Mouse (Mus musculus) myocyte (in vitro differentiated cells): ENCODE results near the gene Fbxl14. TPM values are rescaled to one million over a fixed set of nuclear protein-coding genes. Genes with fewer than 3 reads are reported as not detected.

ENCODE experiments used
- H3K27me3 ChIP-seq: one replicate; pipeline ENCODE4 v1.6.1; 2011; ENCODE audit not compliant: control insufficient read depth, insufficient read depth, insufficient read length
- H3K36me3 ChIP-seq: one replicate; pipeline ENCODE4 v1.6.1; 2011; ENCODE audit not compliant: control insufficient read depth, insufficient read depth
- H3K4me2 ChIP-seq: one replicate; pipeline ENCODE4 v1.6.1; 2011; ENCODE audit warnings: low read depth, control low read depth
- H3K4me3 ChIP-seq: one replicate; pipeline ENCODE4 v1.5.1; 2011; ENCODE audit warnings: mild to moderate bottlenecking, control low read depth, moderate library complexity
- H3K79me2 ChIP-seq: one replicate; pipeline ENCODE4 v1.6.1; 2011; ENCODE audit not compliant: control insufficient read depth, insufficient read depth
- H3ac ChIP-seq: one replicate; pipeline ENCODE4 v1.6.1; 2011; ENCODE audit not compliant: control insufficient read depth, insufficient read length
- CEBPB ChIP-seq: IDR thresholded peaks from 2 replicates; pipeline ENCODE4 v1.6.1; 2011; ENCODE audit warnings: mild to moderate bottlenecking, moderate library complexity; ENCODE audit not compliant: poor library complexity, insufficient read depth, severe bottlenecking
- E2F4 ChIP-seq: IDR thresholded peaks from one replicate; pipeline ENCODE4 v1.6.1; 2011; ENCODE audit warnings: mild to moderate bottlenecking, control low read depth, moderate library complexity; ENCODE audit not compliant: insufficient read depth
- MAX ChIP-seq: IDR thresholded peaks from one replicate; pipeline ENCODE4 v1.6.1; 2011; ENCODE audit warnings: low read depth, mild to moderate bottlenecking, control low read depth
- MYOD1 ChIP-seq, 3 experiments: IDR thresholded peaks; one replicate each; pipeline ENCODE4 v1.6.1; 2011; ENCODE audit warnings: control low read depth in 2 of 3, low read depth in 2 of 3, mild to moderate bottlenecking in 2 of 3, moderate library complexity in 1 of 3; ENCODE audit not compliant: insufficient read length in 2 of 3, control insufficient read depth in 1 of 3
- MYOG ChIP-seq, 3 experiments: IDR thresholded peaks; one replicate each; pipeline ENCODE4 v1.6.1; 2011; ENCODE audit warnings: control low read depth in 2 of 3, low read depth in 2 of 3, mild to moderate bottlenecking in 2 of 3; ENCODE audit not compliant: insufficient read length in 2 of 3, control insufficient read depth in 1 of 3, insufficient read depth in 1 of 3
- POLR2A ChIP-seq: IDR thresholded peaks from one replicate; pipeline ENCODE4 v1.6.1; 2011; ENCODE audit warnings: low read depth, mild to moderate bottlenecking, control low read depth, moderate library complexity; ENCODE audit not compliant: insufficient read length
- POLR2AphosphoS2 ChIP-seq: IDR thresholded peaks from one replicate; pipeline ENCODE4 v1.6.1; 2011; ENCODE audit warnings: low read depth, control low read depth; ENCODE audit not compliant: insufficient read length
- REST ChIP-seq: IDR thresholded peaks from one replicate; pipeline ENCODE4 v1.6.1; 2011; ENCODE audit warnings: mild to moderate bottlenecking, control low read depth, moderate library complexity; ENCODE audit not compliant: insufficient read depth, insufficient read length
- SRF ChIP-seq: IDR thresholded peaks from one replicate; pipeline ENCODE4 v1.6.1; 2011; ENCODE audit warnings: low read depth; ENCODE audit not compliant: control insufficient read depth, insufficient read length
- TCF12 ChIP-seq: IDR thresholded peaks from one replicate; pipeline ENCODE4 v1.6.1; 2011; ENCODE audit warnings: mild to moderate bottlenecking, control low read depth; ENCODE audit not compliant: poor library complexity, insufficient read depth, severe bottlenecking
- TCF3 ChIP-seq: IDR thresholded peaks from one replicate; pipeline ENCODE4 v1.6.1; 2011; ENCODE audit warnings: low read depth, control low read depth; ENCODE audit not compliant: insufficient read length
- USF1 ChIP-seq: IDR thresholded peaks from one replicate; pipeline ENCODE4 v1.6.1; 2011; ENCODE audit warnings: low read depth, mild to moderate bottlenecking, control low read depth, moderate library complexity
- polyA plus RNA-seq: library from polyadenylated mRNA; unstranded; fragments of >200 nt; fragmentation: generic; extraction: Trizol; gene quantifications from one replicate; pipeline ENCODE4 v1.2.1, GENCODE M21; 2012; ENCODE audit warnings: missing spikeins

Fbxl14 gene
- polyA plus RNA-seq, 1 experiment = 13.1 TPM

DNA sequence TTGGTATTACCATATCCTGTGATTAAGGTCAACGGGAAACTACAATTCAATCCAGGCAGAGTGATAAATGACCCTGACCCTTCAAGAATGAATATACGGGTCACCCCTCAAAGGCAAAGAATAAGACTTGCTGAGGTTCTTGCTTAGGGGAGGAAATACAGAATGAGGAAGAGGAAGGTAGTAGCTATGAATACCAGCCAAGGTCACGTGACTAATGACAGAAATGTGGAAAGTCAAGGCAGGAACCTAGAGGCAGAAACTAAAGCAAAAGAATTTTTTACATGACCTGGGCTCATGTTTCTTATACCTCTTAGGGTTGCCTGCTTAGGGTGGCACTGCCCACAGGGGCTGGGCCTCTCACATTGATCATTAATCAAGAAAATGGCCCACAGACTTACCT, 6.8 kb upstream of the Fbxl14 start:
- no peaks in the 10 kb centered on the region for H3K79me2 ChIP-seq
- H3K27me3 ChIP-seq = peaks cover 4% of the 10 kb centered on the region
- H3K4me3 ChIP-seq = no peak overlapping the region
- H3K36me3 ChIP-seq = no peaks in the 10 kb centered on the region
- H3K4me2 ChIP-seq = no peak overlapping the region
- H3ac ChIP-seq = no peak overlapping the region
- TF ChIP-seq MYOD1 (IDR thresholded peaks at IDR 0.05; ENCODE audit: control insufficient read depth in 1 of 3, insufficient read length in 2 of 3, low read depth in 2 of 3) (no peak), SRF (no peak), TCF12 (no peak), CEBPB (no peak), POLR2AphosphoS2 (no peak), TCF3 (no peak), MYOG (IDR thresholded peaks at IDR 0.05; ENCODE audit: control insufficient read depth in 1 of 3, insufficient read depth in 1 of 3, insufficient read length in 2 of 3, low read depth in 2 of 3) (no peak), E2F4 (no peak), MAX (no peak), POLR2A (no peak), REST (no peak), USF1 (no peak)

DNA sequence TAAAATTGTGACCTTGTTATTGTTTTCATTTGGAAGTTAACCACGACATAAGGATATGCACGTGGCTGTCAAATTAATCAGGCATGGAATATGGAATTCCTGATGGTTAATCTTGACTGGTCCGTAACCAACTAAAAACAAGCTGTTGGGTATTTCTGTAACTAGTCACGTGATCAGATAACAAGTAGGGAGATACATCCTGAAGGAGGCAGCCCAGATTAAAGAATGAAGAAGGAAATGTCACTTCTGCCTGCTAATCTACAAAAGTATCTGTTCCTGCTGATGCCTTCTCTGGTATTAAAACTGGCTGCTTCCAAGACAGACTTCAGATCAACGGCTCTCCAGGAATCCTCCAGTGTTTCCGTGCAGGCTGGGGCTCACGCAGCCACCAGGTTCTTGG, 6.0 kb upstream of the Fbxl14 start:
- H3K4me2 ChIP-seq = no peak overlapping the region
- TF ChIP-seq USF1 (no peak), MYOG (IDR thresholded peaks at IDR 0.05; ENCODE audit: control insufficient read depth in 1 of 3, insufficient read depth in 1 of 3, insufficient read length in 2 of 3, low read depth in 2 of 3) (no peak), MYOD1 (IDR thresholded peaks at IDR 0.05; ENCODE audit: control insufficient read depth in 1 of 3, insufficient read length in 2 of 3, low read depth in 2 of 3) (no peak), POLR2AphosphoS2 (no peak), POLR2A (no peak), TCF12 (no peak), E2F4 (no peak), MAX (no peak), TCF3 (no peak), REST (no peak), CEBPB (no peak), SRF (no peak)
- no peaks in the 10 kb centered on the region for H3K79me2 ChIP-seq

DNA sequence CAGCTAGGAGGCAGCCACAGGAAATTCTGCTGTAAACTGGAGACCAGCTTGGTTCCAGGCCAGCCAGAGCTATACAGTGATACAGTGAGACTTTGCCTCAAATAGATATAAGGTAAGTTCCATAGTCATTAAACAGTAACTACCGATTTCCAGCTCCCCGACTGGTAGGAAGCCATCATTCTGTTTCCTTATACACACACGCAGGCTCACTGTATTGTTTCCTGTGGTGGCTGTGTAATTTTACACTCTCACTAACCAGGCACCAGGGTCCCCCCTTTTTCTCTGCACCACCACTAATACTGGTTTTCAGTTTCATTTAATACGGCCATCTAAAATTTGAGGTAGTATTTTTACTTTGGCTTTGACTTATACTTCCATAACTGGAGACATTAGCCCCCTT, 5.5 kb upstream of the Fbxl14 start:
- H3K27me3 ChIP-seq = peaks cover 4% of the 10 kb centered on the region
- no peak for TF ChIP-seq POLR2AphosphoS2
- no peak for TF ChIP-seq CEBPB
- TF ChIP-seq REST = no peak
- no peak for TF ChIP-seq E2F4
- TF ChIP-seq MAX = no peak
- TF ChIP-seq TCF3 = no peak
- no peak for TF ChIP-seq USF1
- TF ChIP-seq MYOD1 (IDR thresholded peaks at IDR 0.05; ENCODE audit: control insufficient read depth in 1 of 3, insufficient read length in 2 of 3, low read depth in 2 of 3) = no peak
- TF ChIP-seq SRF = no peak
- TF ChIP-seq TCF12 = no peak
- no peak for TF ChIP-seq POLR2A
- no peak for TF ChIP-seq MYOG (IDR thresholded peaks at IDR 0.05; ENCODE audit: control insufficient read depth in 1 of 3, insufficient read depth in 1 of 3, insufficient read length in 2 of 3, low read depth in 2 of 3)
- no peaks in the 10 kb centered on the region for H3K36me3 ChIP-seq
- H3K4me3 ChIP-seq = no peak overlapping the region
- no peaks in the 10 kb centered on the region for H3K79me2 ChIP-seq
- H3ac ChIP-seq = no peak overlapping the region
- no peak overlapping the region for H3K4me2 ChIP-seq

More for the DNA sequence above, 6.0 kb upstream of the Fbxl14 start:
- no peaks in the 10 kb centered on the region for H3K36me3 ChIP-seq
- peaks cover 4% of the 10 kb centered on the region for H3K27me3 ChIP-seq
- H3ac ChIP-seq = no peak overlapping the region
- H3K4me3 ChIP-seq = no peak overlapping the region

DNA sequence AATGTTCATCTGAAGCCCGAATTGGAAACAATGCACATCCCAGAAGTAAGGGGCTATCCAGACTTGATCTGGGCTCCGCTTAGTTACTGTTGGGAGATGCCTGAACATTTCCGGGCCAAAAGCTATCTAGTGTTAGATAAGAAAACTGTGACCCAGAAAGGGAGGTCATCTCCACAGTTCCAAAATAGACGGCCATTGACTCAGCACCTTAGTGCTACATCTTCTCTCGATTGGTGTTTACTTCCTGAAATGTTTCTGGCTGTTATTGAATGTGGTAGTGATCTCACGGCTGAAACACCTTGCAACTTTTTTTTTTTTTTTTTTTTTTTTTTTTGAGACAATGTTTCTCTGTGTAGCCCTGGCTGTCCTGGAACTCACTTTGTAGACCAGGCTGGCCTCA, 3.5 kb upstream of the Fbxl14 start:
- Histone ChIP-seq H3K4me2 (no peak overlapping the region), H3K27me3 (peaks cover under 1% of the 10 kb centered on the region), H3K36me3 (no peaks in the 10 kb centered on the region), H3K79me2 (peaks cover 10% of the 10 kb centered on the region), H3ac (no peak overlapping the region), H3K4me3 (no peak overlapping the region)
- TF ChIP-seq REST (no peak), POLR2A (no peak), CEBPB (no peak), TCF12 (no peak), TCF3 (no peak), E2F4 (no peak), USF1 (no peak), SRF (no peak), POLR2AphosphoS2 (no peak), MAX (no peak), MYOG (IDR thresholded peaks at IDR 0.05; ENCODE audit: control insufficient read depth in 1 of 3, insufficient read depth in 1 of 3, insufficient read length in 2 of 3, low read depth in 2 of 3) (no peak), MYOD1 (IDR thresholded peaks at IDR 0.05; ENCODE audit: control insufficient read depth in 1 of 3, insufficient read length in 2 of 3, low read depth in 2 of 3) (no peak)

DNA sequence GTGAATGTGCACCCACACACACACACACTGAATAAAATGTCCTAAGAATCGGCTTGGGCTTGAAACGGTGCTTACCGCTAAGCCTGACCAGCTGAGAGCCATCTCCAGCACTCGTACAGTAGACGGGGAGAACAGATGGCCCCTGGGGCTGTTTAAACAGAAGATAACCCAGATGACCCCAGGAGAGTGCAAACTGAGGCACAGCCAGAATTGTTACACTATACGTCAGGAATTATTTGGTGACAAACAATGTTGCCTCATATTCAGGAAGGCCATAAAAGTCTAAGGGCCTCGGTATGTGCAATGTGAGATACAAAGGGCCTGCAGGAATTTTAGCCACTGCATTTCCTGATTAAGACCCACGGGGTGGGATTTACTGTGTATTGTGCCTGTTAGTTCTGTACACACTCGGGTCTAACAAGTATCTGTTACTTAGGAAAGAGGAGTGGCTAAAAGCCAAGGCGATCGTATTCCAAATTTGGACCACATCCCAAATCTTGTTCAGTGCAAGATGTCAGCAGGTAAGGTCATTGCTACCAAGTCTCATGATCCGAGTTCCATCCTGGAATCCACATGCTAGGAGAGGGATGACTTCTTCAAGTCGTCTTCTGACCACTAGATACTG, 1.7 kb upstream of the Fbxl14 start:
- peaks cover 27% of the 10 kb centered on the region for H3K79me2 ChIP-seq
- no peaks in the 10 kb centered on the region for H3K36me3 ChIP-seq
- H3K4me3 ChIP-seq = peak overlapping the region; percentile 66
- H3ac ChIP-seq = no peak overlapping the region
- peak overlapping the region; percentile 85 for H3K4me2 ChIP-seq
- no peaks in the 10 kb centered on the region for H3K27me3 ChIP-seq
- TF ChIP-seq E2F4 (no peak), MYOD1 (IDR thresholded peaks at IDR 0.05; ENCODE audit: control insufficient read depth in 1 of 3, insufficient read length in 2 of 3, low read depth in 2 of 3) (no peak), MYOG (IDR thresholded peaks at IDR 0.05; ENCODE audit: control insufficient read depth in 1 of 3, insufficient read depth in 1 of 3, insufficient read length in 2 of 3, low read depth in 2 of 3) (no peak), CEBPB (no peak), USF1 (no peak), TCF12 (no peak), POLR2A (no peak), TCF3 (no peak), REST (no peak), SRF (no peak), MAX (no peak), POLR2AphosphoS2 (no peak)
